Mouse (Mus musculus): ENCODE data around the gene Fam205a3. TPM values are rescaled to one million over a fixed set of nuclear protein-coding genes. Genes with fewer than 3 reads are reported as not detected.
"Not testable (repeated sequence)": the region's sequence is repeated elsewhere in the genome, so short reads cannot be mapped to it uniquely, and the experiment has no call there.

Fam205a3 gene
- total RNA-seq (2021), result under 1 TPM in 1 of 2 experiments, not detected in 1; 0.59 TPM
- long read RNA-seq, experiment 1, result 0 reads
- long read RNA-seq, experiment 2, result 0 reads

DNA sequence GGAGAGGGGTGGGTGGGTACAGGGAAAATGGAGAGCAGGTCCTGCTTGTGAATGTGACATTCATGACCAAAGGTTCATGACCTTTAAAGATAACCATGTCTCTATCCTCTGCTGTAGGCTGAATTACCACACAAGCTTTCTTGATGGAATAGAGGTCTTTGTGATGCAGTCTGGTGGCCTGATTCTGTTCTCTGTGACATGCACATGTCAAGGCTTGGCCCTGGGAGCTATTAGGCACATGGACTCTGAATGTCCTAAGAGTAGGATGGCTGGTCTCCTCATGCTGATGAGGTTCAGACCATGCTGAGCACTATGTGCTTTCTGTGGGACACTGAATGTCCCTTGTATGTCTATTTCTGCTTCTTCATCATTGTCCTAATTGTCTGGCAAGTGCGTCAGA lies at the start of gene Fam205a3:
Gene Fam205a3, plus strand, starts transcription at position 301 of the 400 bp plus-strand sequence.
- not testable (repeated sequence) for DNase-seq (ENCODE audit: low spot score in 2 of 2)

DNA sequence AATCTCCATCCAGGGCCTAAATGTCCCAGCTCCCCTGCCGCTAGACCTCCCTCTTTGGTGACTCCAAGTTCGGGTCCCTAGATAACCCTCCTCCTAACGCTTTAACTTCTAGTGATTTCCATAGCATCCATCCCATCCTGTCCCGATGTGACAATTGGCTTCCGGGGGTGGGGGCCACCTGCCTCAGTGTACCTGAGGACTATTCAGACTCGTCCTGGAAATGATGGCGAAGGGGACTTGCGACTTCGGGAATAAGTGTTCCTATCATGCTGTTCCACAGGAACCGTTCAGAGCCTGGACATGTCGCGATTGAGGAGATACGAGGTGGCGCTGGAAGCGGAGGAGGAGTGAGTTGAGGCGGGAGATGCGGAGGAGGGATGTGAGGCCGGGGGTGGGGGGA lies 24.2 kb upstream of the Fam205a3 start, which contains the start of gene Gm21953:
Gene Gm21953, plus strand, starts transcription at position 301 of the 400 bp plus-strand sequence.
- DNase-seq (ENCODE audit: low spot score in 2 of 2), result not testable (repeated sequence)

Other genes with a start within 250 kb of the Fam205a3 start
- not detected for gene Gm3893, start 227.1 kb upstream of the Fam205a3 start, total RNA-seq (2021)
- gene Gm13304, start 203.5 kb upstream of the Fam205a3 start, total RNA-seq (2021), result 1 to 10 TPM; 6.4 to 8.1 TPM
- gene Gm13306, start 164.9 kb upstream of the Fam205a3 start, total RNA-seq (2021), result 1 to 10 TPM; 3.3 to 5.1 TPM
- gene Gm13305, start 149.7 kb upstream of the Fam205a3 start, total RNA-seq (2021), result 1 to 10 TPM in 1 of 2 experiments, under 1 TPM in 1; 0.87 to 2.2 TPM
- 1 to 10 TPM; 1.8 to 1.9 TPM for gene Gm10600, start 77.7 kb upstream of the Fam205a3 start, total RNA-seq (2021)
- not detected for gene Ccl21b, start 62.6 kb upstream of the Fam205a3 start, total RNA-seq (2021)
- gene Gm21953, start 24.1 kb upstream of the Fam205a3 start, total RNA-seq (2021), result not detected
- gene Gm21586, start 121.0 kb downstream of the Fam205a3 start, total RNA-seq (2021), result not detected
- under 1 TPM; 0.42 to 0.56 TPM for gene Gm2163, start 148.4 kb downstream of the Fam205a3 start, total RNA-seq (2021)
- under 1 TPM in 1 of 2 experiments, not detected in 1; 0.59 TPM for gene Fam205a2, start 209.8 kb downstream of the Fam205a3 start, total RNA-seq (2021)